Mouse (Mus musculus) lung, adult 2 months (tissue): ENCODE results near the gene Ddr1. TPM values are rescaled to one million over a fixed set of nuclear protein-coding genes. Genes with fewer than 3 reads are reported as not detected.

Experiments
- DNase-seq: peaks from one replicate; pipeline ENCODE4 v3.0.0; 2022
- H3K4me1 ChIP-seq: fragments of 200-500 bp; 2 replicates; pipeline ENCODE4 v1.6.1; 2011; ENCODE audit warnings: low read length; ENCODE audit not compliant: control insufficient read depth, insufficient read depth
- H3K4me3 ChIP-seq: fragments of 200-500 bp; replicated peaks from 2 replicates; pipeline ENCODE3; 2011; ENCODE audit warnings: low read depth, mild to moderate bottlenecking, control low read depth, low read length; ENCODE audit errors: extremely low read depth
- CTCF ChIP-seq: fragments of 200-500 bp; IDR thresholded peaks from 2 replicates; pipeline ENCODE4 v1.5.1; 2011; ENCODE audit warnings: mild to moderate bottlenecking, low read length, control low read depth; ENCODE audit not compliant: insufficient read depth
- POLR2A ChIP-seq: fragments of 200-500 bp; IDR thresholded peaks from 2 replicates; pipeline ENCODE4 v1.6.1; 2011; ENCODE audit warnings: low read depth, mild to moderate bottlenecking, control low read depth, low read length, borderline replicate concordance; ENCODE audit errors: extremely low read depth
- WGBS: fragments of 180-500 bp; shearing (Covaris S2); methylation state at CpG from one replicate; pipeline ENCODE4 v1.1.7; 2018; 5-methylcytosine and 5-hydroxymethylcytosine counted together
- polyA plus RNA-seq: library from polyadenylated mRNA; depleted of rRNA; stranded (reverse); fragments of >200 nt; gene quantifications from 2 replicates; pipeline ENCODE4 v1.2.3, GENCODE M21; 2012; rRNA removed

Ddr1 gene
- 63.9 and 66.2 TPM in 2 replicates for polyA plus RNA-seq

- no peaks in the 10 kb centered on the region for H3K4me1 ChIP-seq
- TF ChIP-seq POLR2A = no peak
- no peak for TF ChIP-seq CTCF
- no peak within 1 kb of the TSS for H3K4me3 ChIP-seq
- DNase-seq = peak; percentile 24
- 10% methylated on average over 19 of the region's 19 CpGs for WGBS
Measured at GRCm38 (mm10) chr17:35704621-35705464, at the start of gene Ddr1. TSS of gene Ddr1 (minus strand) at chr17:35704621.

GRCm38 (mm10) chr17:35753668-35754067, 49.2 kb upstream of the Ddr1 start:
- no peak for DNase-seq
- TF ChIP-seq CTCF (no peak), POLR2A (no peak)
- Histone ChIP-seq H3K4me1 (peaks cover 2% of the 10 kb centered on the region; the same call in 1 of the 2 replicates), H3K4me3 (no peak overlapping the region)
- 96% methylated on average over 7 of the region's 7 CpGs for WGBS

GRCm38 (mm10) chr17:35752221-35752811, 47.9 kb upstream of the Ddr1 start:
- Histone ChIP-seq H3K4me1 (peaks cover 2% of the 10 kb centered on the region; the same call in 1 of the 2 replicates), H3K4me3 (no peak overlapping the region)
- 25% methylated on average over 7 of the region's 7 CpGs for WGBS
- DNase-seq = peak; percentile 38
- no peak for TF ChIP-seq CTCF
- TF ChIP-seq POLR2A = no peak

GRCm38 (mm10) chr17:35749685-35750084, 45.3 kb upstream of the Ddr1 start:
- no peak for DNase-seq
- Histone ChIP-seq H3K4me3 (no peak overlapping the region), H3K4me1 (peaks cover 2% of the 10 kb centered on the region; the same call in 1 of the 2 replicates)
- TF ChIP-seq POLR2A = no peak
- no peak for TF ChIP-seq CTCF
- WGBS = 52% methylated on average over 10 of the region's 10 CpGs

GRCm38 (mm10) chr17:35744361-35744760, 39.9 kb upstream of the Ddr1 start:
- no peak for DNase-seq
- Histone ChIP-seq H3K4me3 (no peak overlapping the region), H3K4me1 (no peaks in the 10 kb centered on the region; the same call in 1 of the 2 replicates)
- TF ChIP-seq CTCF (no peak), POLR2A (no peak)
- WGBS = 92% methylated on average over 2 of the region's 2 CpGs

GRCm38 (mm10) chr17:35742948-35743347, 38.5 kb upstream of the Ddr1 start:
- TF ChIP-seq CTCF (no peak), POLR2A (no peak)
- Histone ChIP-seq H3K4me3 (no peak overlapping the region), H3K4me1 (no peaks in the 10 kb centered on the region; the same call in 1 of the 2 replicates)
- no peak for DNase-seq
- WGBS = 72% methylated on average over 3 of the region's 3 CpGs

- 75% methylated on average over 9 of the region's 9 CpGs for WGBS
- no peaks in the 10 kb centered on the region; the same call in 1 of the 2 replicates for H3K4me1 ChIP-seq
- DNase-seq = no peak
- no peak for TF ChIP-seq POLR2A
- no peak for TF ChIP-seq CTCF
- no peak overlapping the region for H3K4me3 ChIP-seq
Measured at GRCm38 (mm10) chr17:35741589-35742226, 37.3 kb upstream of the Ddr1 start.

GRCm38 (mm10) chr17:35740276-35740880, 36.0 kb upstream of the Ddr1 start:
- TF ChIP-seq POLR2A (no peak), CTCF (no peak)
- Histone ChIP-seq H3K4me3 (no peak overlapping the region), H3K4me1 (peaks cover 2% of the 10 kb centered on the region; the same call in 1 of the 2 replicates)
- WGBS = 74% methylated on average over 5 of the region's 5 CpGs
- DNase-seq = no peak

GRCm38 (mm10) chr17:35739675-35740074, 35.3 kb upstream of the Ddr1 start:
- Histone ChIP-seq H3K4me3 (no peak overlapping the region), H3K4me1 (peaks cover 2% of the 10 kb centered on the region; the same call in 1 of the 2 replicates)
- TF ChIP-seq CTCF = peak; percentile 84
- no peak for TF ChIP-seq POLR2A
- peak; percentile 86 for DNase-seq
- 3% methylated on average over 6 of the region's 6 CpGs for WGBS

- no peak for TF ChIP-seq POLR2A
- TF ChIP-seq CTCF = peak; percentile 75
- Histone ChIP-seq H3K4me1 (peaks cover 2% of the 10 kb centered on the region; the same call in 1 of the 2 replicates), H3K4me3 (no peak overlapping the region)
- peak; percentile 76 for DNase-seq
- WGBS = 12% methylated on average over 12 of the region's 12 CpGs
Measured at GRCm38 (mm10) chr17:35737743-35738142, 33.3 kb upstream of the Ddr1 start.
